8 mouse cellular contexts compared by ENCODE assay signal in genomic region chr16:29813411-29814038, GRCm38 (mm10).
A peak's percentile ranks its signal among the peaks of the same experiment; 100 is the strongest.
DNase-seq lines count a peak whose midpoint lies in the region; ATAC-seq and TF ChIP-seq lines count a peak whose summit lies in the region.

No protein-coding gene starts in this region.

- peak overlapping the region; percentile 20 to 58 (median 42) for H3K4me3 ChIP-seq in CH12.LX (replicated peaks in 1 of 3; ENCODE audit: low read depth in 2 of 3, low read length in 2 of 3, poor library complexity in 1 of 3)
- peak overlapping the region; percentile 51 for H3K4me3 ChIP-seq in embryonic facial prominence, embryonic 11.5 days (ENCODE audit: low read depth, low read length)
- H3K4me3 ChIP-seq in heart, postnatal 0 days (ENCODE audit: low read depth, low read length), result peak overlapping the region; percentile 56
- peak overlapping the region; percentile 70 for H3K4me3 ChIP-seq in midbrain, embryonic 15.5 days

- no peak for TF ChIP-seq RAD21 in CH12.LX (IDR thresholded peaks at IDR 0.05; ENCODE audit: low read depth, low read length)

- H3K79me2 ChIP-seq in CH12.LX (replicated peaks; ENCODE audit: control insufficient read depth, extremely low read depth, insufficient read depth, poor library complexity, severe bottlenecking), result no peaks in the 10 kb centered on the region

- 4% methylated on average over 31 of the region's 31 CpGs for WGBS in embryonic facial prominence, embryonic 11.5 days
- WGBS in heart, postnatal 0 days, result 4% methylated on average over 31 of the region's 31 CpGs
- 3% methylated on average over 31 of the region's 31 CpGs for WGBS in midbrain, embryonic 15.5 days

- dilution Hi-C loops in CH12.LX (cut with MboI; ENCODE audit: extremely low pct_ligation_motif_present, extremely low pct_unique_long_range_greater_than_20kb, low sequenced_read_pairs), result no loop called here

- no peak overlapping the region for H3K27ac ChIP-seq in CH12.LX (ENCODE audit: insufficient read depth, low read depth)
- H3K27ac ChIP-seq in embryonic facial prominence, embryonic 11.5 days (replicated peaks; ENCODE audit: low read depth, low read length), result peak overlapping the region; percentile 70
- H3K27ac ChIP-seq in heart, postnatal 0 days (ENCODE audit: low read depth), result peak overlapping the region; percentile 70
- peak overlapping the region; percentile 90 for H3K27ac ChIP-seq in midbrain, embryonic 15.5 days

- no peak for TF ChIP-seq EP300 in CH12.LX (IDR thresholded peaks at IDR 0.05; ENCODE audit: low read length)
- TF ChIP-seq EP300 in heart, postnatal 0 days (IDR thresholded peaks at IDR 0.05; ENCODE audit: low read depth), result no peak

- in situ Hi-C loops in CH12.LX (cut with MboI; ENCODE audit: low pct_ligation_motif_present, low pct_unique_long_range_greater_than_20kb, low sequenced_read_pairs), result no loop called here

- peaks cover 71% of the 10 kb centered on the region for H3K27me3 ChIP-seq in CH12.LX (replicated peaks)
- H3K27me3 ChIP-seq in embryonic facial prominence, embryonic 11.5 days (ENCODE audit: control insufficient read depth, insufficient read depth, low read length), result no peaks in the 10 kb centered on the region; the same call in 1 of the 2 replicates
- peaks cover 40% of the 10 kb centered on the region for H3K27me3 ChIP-seq in heart, postnatal 0 days (ENCODE audit: control insufficient read depth, insufficient read depth, low read length)
- H3K27me3 ChIP-seq in midbrain, embryonic 15.5 days (replicated peaks), result peaks cover 6% of the 10 kb centered on the region; the same call in 1 of the 2 replicates

- intact Hi-C loops in left cerebral cortex, postnatal 14 days (cut with DNase I), result loop anchor here (2.0 to 5.0 kb wide), 2 partner anchors 81 to 253 kb away; no protein-coding TSS in a partner anchor

- no peaks in the 10 kb centered on the region for H3K36me3 ChIP-seq in CH12.LX (replicated peaks in 1 of 2; ENCODE audit: control insufficient read depth in 1 of 2, insufficient read depth in 1 of 2, low read length in 1 of 2)
- H3K36me3 ChIP-seq in embryonic facial prominence, embryonic 11.5 days (replicated peaks; ENCODE audit: control insufficient read depth, insufficient read depth, low read depth, low read length), result no peaks in the 10 kb centered on the region
- no peaks in the 10 kb centered on the region for H3K36me3 ChIP-seq in heart, postnatal 0 days (replicated peaks; ENCODE audit: control insufficient read depth, insufficient read depth, low read length)
- H3K36me3 ChIP-seq in midbrain, embryonic 15.5 days (replicated peaks), result no peaks in the 10 kb centered on the region

- DNase-seq in CH12.LX (ENCODE audit: extremely low read depth) (no peak), MN1 (ENCODE audit: low spot score) (peak; percentile 34)
- DNase-seq in embryonic facial prominence, embryonic 11.5 days (ENCODE audit: low spot score), result peak; percentile 59
- DNase-seq in heart, postnatal 0 days (ENCODE audit: low spot score), result peak; percentile 34
- DNase-seq in left cerebral cortex, postnatal 14 days (ENCODE audit: low spot score in 2 of 2), result peak; percentile 66 to 76
- peak; percentile 73 for DNase-seq in telencephalon, adult 2 months (ENCODE audit: low read depth, low spot score)

- TF ChIP-seq POLR2A in CH12.LX (IDR thresholded peaks at IDR 0.05; ENCODE audit: low read depth, low read length), result no peak

- H3K9me3 ChIP-seq in CH12.LX (replicated peaks; ENCODE audit: low read length), result no peaks in the 10 kb centered on the region
- H3K9me3 ChIP-seq in embryonic facial prominence, embryonic 11.5 days (replicated peaks; ENCODE audit: control insufficient read depth, low read length), result no peaks in the 10 kb centered on the region
- H3K9me3 ChIP-seq in heart, postnatal 0 days (replicated peaks; ENCODE audit: control insufficient read depth, low read length), result no peaks in the 10 kb centered on the region
- H3K9me3 ChIP-seq in midbrain, embryonic 15.5 days, result no peaks in the 10 kb centered on the region

- peak overlapping the region; percentile 88 for H3K4me2 ChIP-seq in CH12.LX (ENCODE audit: insufficient read depth, low read depth, poor library complexity, severe bottlenecking)
- peak overlapping the region; percentile 93 for H3K4me2 ChIP-seq in embryonic facial prominence, embryonic 11.5 days (ENCODE audit: low read depth, low read length)
- H3K4me2 ChIP-seq in heart, postnatal 0 days (ENCODE audit: low read depth, low read length), result peak overlapping the region; percentile 95
- peak overlapping the region; percentile 99 for H3K4me2 ChIP-seq in midbrain, embryonic 15.5 days

- H3K4me1 ChIP-seq in CH12.LX (ENCODE audit: control insufficient read depth in 1 of 2, insufficient read depth in 2 of 2), result peaks cover 2 to 10% of the 10 kb centered on the region in 2 experiments; a peak in 2 of 4 replicates
- H3K4me1 ChIP-seq in embryonic facial prominence, embryonic 11.5 days (ENCODE audit: control insufficient read depth, insufficient read depth, low read length), result peaks cover 5% of the 10 kb centered on the region
- H3K4me1 ChIP-seq in heart, postnatal 0 days (ENCODE audit: control insufficient read depth, insufficient read depth), result no peaks in the 10 kb centered on the region
- peaks cover 8% of the 10 kb centered on the region for H3K4me1 ChIP-seq in midbrain, embryonic 15.5 days

- H3K9ac ChIP-seq in CH12.LX (ENCODE audit: insufficient read depth, low read depth), result peak overlapping the region; percentile 59
- peak overlapping the region; percentile 92 for H3K9ac ChIP-seq in embryonic facial prominence, embryonic 11.5 days (replicated peaks; ENCODE audit: low read length)
- H3K9ac ChIP-seq in heart, postnatal 0 days (replicated peaks; ENCODE audit: low read depth, low read length), result peak overlapping the region; percentile 59
- H3K9ac ChIP-seq in midbrain, embryonic 15.5 days, result peak overlapping the region; percentile 94

- peak; percentile 14 for ATAC-seq in embryonic facial prominence, embryonic 11.5 days (replicated peaks; ENCODE audit: insufficient number of reproducible peaks, low FRiP score, low TSS enrichment, low read depth)
- ATAC-seq in heart, postnatal 0 days (ENCODE audit: insufficient read depth, low read depth), result peak; percentile 35
- ATAC-seq in midbrain, embryonic 15.5 days (replicated peaks), result peak; percentile 79
- no peak; the same call in 1 of the 2 replicates for ATAC-seq in megakaryocyte-erythroid progenitor cell, adult 5-6 weeks (replicated peaks; ENCODE audit: low FRiP score, low TSS enrichment, poor library complexity, severe bottlenecking)

- TF ChIP-seq CTCF in CH12.LX (conservative IDR thresholded peaks at IDR 0.05 in 1 of 2, IDR thresholded peaks at IDR 0.05 in 1 of 2; ENCODE audit: low read depth in 2 of 2, low read length in 2 of 2), result no peak
- TF ChIP-seq CTCF in heart, postnatal 0 days (IDR thresholded peaks at IDR 0.05; ENCODE audit: low read depth), result no peak

TF ChIP-seq in CH12.LX, 34 proteins besides CTCF, POLR2A, EP300 and RAD21:
- TF ChIP-seq MAX (IDR thresholded peaks at IDR 0.05; ENCODE audit: low read length) (peak; percentile 39; the same call in 1 of the 2 replicates), NRF1 (IDR thresholded peaks at IDR 0.05; ENCODE audit: low read depth, low read length) (peak; percentile 69), HCFC1 (IDR thresholded peaks at IDR 0.05; ENCODE audit: low read depth, low read length) (no peak), ELF1 (IDR thresholded peaks at IDR 0.05; ENCODE audit: low read depth, low read length) (no peak), MYC (IDR thresholded peaks at IDR 0.05; ENCODE audit: low read depth, low read length) (0 out of 2 replicates have a peak, but pooled peaks have one; percentile 4)
